Mouse (Mus musculus) spleen, adult 18-20 months (tissue): ENCODE results near the gene Sp2.

Experiments used
- DNase-seq, 2 experiments: peaks; one replicate each; pipeline ENCODE4 v3.0.0; 2022; ENCODE audit warnings: mixed read lengths in 2 of 2

Gene Sp2

GRCm38 (mm10) chr11:96906431-96907161, 76.2 kb downstream of the Sp2 start:
- no peak for DNase-seq
